Mouse (Mus musculus) E14TG2a.4 (cell line): ENCODE results near the gene Hsd17b1.

Experiments
- CTCF ChIP-seq: conservative IDR thresholded peaks from 2 replicates; pipeline ENCODE4 v1.5.1; 2014; ENCODE audit warnings: low read length
- POU5F1 ChIP-seq: IDR thresholded peaks from 2 replicates; pipeline ENCODE4 v1.6.1; 2014; ENCODE audit warnings: low read length, borderline replicate concordance

DNA sequence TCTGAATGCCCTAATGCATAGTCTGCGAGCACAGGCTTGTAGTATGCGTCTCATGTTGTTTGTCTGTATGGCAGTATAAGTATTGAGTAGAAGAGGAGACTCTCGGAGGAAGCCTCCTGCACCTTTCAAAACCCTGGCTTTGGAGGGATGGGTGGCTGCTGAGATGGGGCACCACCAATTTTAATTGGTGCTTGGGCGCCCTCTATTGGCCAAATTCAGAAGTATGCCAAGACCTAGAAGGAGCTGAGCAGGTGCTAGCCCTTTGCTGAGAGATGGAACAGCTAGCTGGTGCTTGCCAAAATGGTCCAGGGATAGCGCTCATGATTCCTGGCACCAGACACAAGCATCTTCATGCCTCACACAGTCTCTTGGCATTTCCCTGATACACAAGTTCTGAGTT, 20.4 kb upstream of the Hsd17b1 start:
- TF ChIP-seq CTCF = peak; percentile 75
- TF ChIP-seq POU5F1 = no peak
